Mouse (Mus musculus) ovary, postnatal 14 days (tissue): ENCODE results near the gene Tbc1d2.
A peak's percentile ranks its signal among the peaks of the same experiment; 100 is the strongest.

Source experiments
- DNase-seq: peaks from one replicate; pipeline ENCODE4 v3.0.0; 2022; ENCODE audit warnings: low spot score

The Tbc1d2 gene

GRCm38 (mm10) chr4:46650086-46650753 is at the start of gene Tbc1d2:
TSS of gene Tbc1d2 (minus strand) at chr4:46650209.
- DNase-seq = peak; percentile 92

GRCm38 (mm10) chr4:46696467-46696866 is 46.5 kb upstream of the Tbc1d2 start:
- DNase-seq = no peak

GRCm38 (mm10) chr4:46690565-46690964 is 40.6 kb upstream of the Tbc1d2 start:
- DNase-seq = no peak

- no peak for DNase-seq
Observed at GRCm38 (mm10) chr4:46690023-46690420, 40.0 kb upstream of the Tbc1d2 start.

- peak; percentile 81 for DNase-seq
Observed at GRCm38 (mm10) chr4:46689397-46690022, 39.5 kb upstream of the Tbc1d2 start.

GRCm38 (mm10) chr4:46688213-46688832 is 38.3 kb upstream of the Tbc1d2 start:
- no peak for DNase-seq

- DNase-seq = peak; percentile 21
Observed at GRCm38 (mm10) chr4:46684160-46684559, 34.2 kb upstream of the Tbc1d2 start.

- DNase-seq = no peak
Observed at GRCm38 (mm10) chr4:46676646-46677045, 26.6 kb upstream of the Tbc1d2 start.

GRCm38 (mm10) chr4:46675992-46676391 is 26.0 kb upstream of the Tbc1d2 start:
- DNase-seq = no peak

GRCm38 (mm10) chr4:46675272-46675785 is 25.3 kb upstream of the Tbc1d2 start:
- no peak for DNase-seq

GRCm38 (mm10) chr4:46668620-46669019 is 18.6 kb upstream of the Tbc1d2 start:
- no peak for DNase-seq

GRCm38 (mm10) chr4:46666420-46666819 is 16.4 kb upstream of the Tbc1d2 start:
- no peak for DNase-seq

- no peak for DNase-seq
Observed at GRCm38 (mm10) chr4:46665371-46665774, 15.4 kb upstream of the Tbc1d2 start.

- peak; percentile 39 for DNase-seq
Observed at GRCm38 (mm10) chr4:46664123-46665009, 14.4 kb upstream of the Tbc1d2 start.

- no peak for DNase-seq
Observed at GRCm38 (mm10) chr4:46661433-46661832, 11.4 kb upstream of the Tbc1d2 start.

- no peak for DNase-seq
Observed at GRCm38 (mm10) chr4:46658946-46659345, 8.9 kb upstream of the Tbc1d2 start.

GRCm38 (mm10) chr4:46657116-46657515 is 7.1 kb upstream of the Tbc1d2 start:
- DNase-seq = peak; percentile 70

- no peak for DNase-seq
Observed at GRCm38 (mm10) chr4:46655956-46656355, 5.9 kb upstream of the Tbc1d2 start.

- no peak for DNase-seq
Observed at GRCm38 (mm10) chr4:46655298-46655697, 5.3 kb upstream of the Tbc1d2 start.

GRCm38 (mm10) chr4:46649161-46649560 is 848 bp downstream of the Tbc1d2 start:
- no peak for DNase-seq

GRCm38 (mm10) chr4:46643676-46644112 is 6.3 kb downstream of the Tbc1d2 start:
- no peak for DNase-seq
